Mouse (Mus musculus) kidney, postnatal 4 days (tissue): Measurements from ENCODE around the gene Lrrc52.

Experiments
- DNase-seq, 2 experiments: peaks; one replicate each; pipeline ENCODE4 v3.0.0; 2021; ENCODE audit warnings: mixed read lengths in 2 of 2

The Lrrc52 gene

DNA sequence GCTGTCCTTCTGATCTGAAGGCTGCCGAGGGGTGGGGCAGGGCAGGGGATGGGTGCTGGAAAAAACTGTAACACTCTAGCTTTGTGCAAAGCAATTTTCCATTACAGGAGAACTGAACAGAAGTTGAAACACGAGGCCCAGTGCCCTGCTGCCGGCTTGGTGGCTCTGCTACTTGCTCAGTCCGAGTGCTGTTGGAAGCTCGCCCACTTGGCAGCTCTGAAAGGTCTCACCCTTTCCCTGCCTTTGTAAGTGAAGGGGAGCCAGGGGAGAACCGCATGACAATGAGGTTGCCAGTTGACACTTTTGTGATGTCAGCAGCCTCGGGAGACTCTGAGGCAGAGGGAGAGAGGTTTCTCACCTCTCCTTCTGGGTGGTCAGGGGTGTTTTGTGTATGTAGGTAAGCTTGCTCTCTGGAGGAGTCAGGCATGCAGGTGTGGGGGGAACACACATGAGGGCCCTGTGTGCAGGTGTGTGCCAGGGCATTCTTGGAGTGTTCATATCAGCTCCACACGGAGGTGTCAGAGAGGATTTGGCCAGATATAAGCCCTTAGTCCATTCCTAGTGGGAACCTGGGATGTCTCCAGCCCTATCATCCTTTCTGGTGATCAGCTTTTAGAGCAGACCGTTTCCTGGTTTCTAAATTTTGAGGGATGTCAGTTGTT is at the start of gene Lrrc52:
Gene Lrrc52 (minus strand): TSS at position 16 of the 662 bp plus-strand sequence.
- peak; percentile 34 to 49 for DNase-seq

DNA sequence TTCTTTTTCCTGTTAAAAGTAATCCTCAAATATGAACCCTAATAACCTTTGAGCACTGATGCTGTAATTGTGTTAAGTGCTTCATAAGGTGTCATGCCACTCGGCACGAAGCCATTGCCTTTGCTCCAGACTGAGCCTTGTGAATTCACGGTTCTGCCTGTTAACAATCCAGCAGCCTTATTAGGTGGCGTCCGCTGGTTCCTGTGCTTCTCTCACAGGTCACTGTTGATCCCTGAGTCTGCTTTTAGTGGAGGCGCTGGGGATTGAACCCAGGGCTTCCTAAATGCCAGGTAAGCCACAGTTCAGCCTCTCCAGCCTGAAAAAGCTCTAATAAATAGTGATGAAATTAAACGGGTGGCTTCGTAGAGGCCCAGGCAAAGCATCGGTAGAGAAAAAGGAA is 45.0 kb upstream of the Lrrc52 start:
- no peak for DNase-seq

DNA sequence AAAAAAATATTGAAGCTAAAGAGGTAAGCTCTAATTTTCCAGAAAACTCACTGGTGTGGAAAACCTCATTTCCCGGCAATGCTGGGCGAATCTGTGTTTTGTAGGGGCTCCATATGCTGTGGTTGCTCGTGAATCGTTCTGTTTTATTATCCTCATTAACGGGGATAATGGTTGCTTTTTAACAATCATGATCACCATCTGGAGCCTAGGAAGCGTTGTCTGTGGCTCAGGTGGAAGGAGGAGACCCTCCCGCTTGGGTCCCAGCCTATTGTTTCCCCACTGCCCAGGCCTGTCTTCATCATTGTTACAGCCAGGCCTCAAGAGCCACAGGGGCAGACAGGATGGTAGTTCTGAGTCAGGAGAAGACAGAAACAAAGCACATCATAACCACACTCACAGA is 39.5 kb upstream of the Lrrc52 start:
- DNase-seq: no peak

DNA sequence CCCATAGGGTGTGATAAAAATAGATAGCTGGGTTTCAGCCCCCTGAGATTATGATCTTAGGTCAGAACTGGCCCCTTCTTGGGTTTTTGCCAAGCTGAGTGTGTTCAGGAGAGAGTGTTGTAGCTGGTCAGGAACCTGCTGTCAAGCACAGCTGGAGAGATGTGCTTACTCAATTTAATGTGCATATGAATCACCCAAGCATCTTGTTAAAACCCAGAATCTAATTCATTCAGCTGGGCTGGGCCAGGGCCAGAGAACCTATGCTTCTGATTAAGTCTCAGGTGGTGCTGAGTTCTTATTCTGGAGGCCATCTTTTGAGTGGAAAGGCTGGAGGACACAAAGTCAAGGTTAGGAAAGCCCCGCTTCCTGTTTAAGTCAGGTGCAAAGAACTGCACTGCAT is 38.8 kb upstream of the Lrrc52 start:
- no peak for DNase-seq

DNA sequence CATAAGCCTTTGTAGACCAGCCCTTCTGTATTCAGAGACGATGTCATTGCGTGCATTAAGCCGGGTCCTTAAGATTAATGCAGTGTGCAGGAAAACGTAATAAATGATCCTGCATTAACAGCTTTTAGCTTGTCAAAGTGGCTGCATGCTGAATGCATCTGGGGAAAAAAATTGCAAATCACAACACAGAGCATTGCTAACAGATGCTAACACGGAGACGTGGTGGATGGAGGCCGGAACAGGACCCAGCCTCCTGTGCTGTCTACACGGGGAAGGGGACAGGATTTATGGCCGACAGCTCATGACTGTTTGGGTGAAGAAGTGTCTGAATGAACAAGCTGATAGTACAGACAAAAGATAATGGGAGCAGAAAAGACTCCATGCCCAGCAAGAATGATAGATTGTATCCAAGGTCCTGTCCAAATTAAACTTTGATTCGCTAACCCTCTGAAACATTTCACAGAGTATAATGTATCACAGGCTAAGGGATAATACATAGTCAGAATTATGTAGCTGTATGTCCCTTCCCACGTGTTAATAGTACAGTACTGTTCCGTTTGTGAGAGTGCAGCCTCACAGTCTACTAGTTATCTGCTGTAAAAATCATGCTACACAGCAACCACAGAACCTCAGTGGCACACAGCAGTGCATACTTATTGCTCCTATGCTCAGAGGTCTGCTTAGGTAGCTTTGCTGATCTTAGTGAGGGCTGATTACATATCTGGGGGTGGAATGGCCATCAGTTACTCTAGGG is 32.7 kb upstream of the Lrrc52 start:
- DNase-seq: no peak

- DNase-seq: no peak
Observed at GRCm38 (mm10) chr1:167497991-167498390, 31.4 kb upstream of the Lrrc52 start.

- DNase-seq: no peak
Observed at GRCm38 (mm10) chr1:167497560-167497959, 31.0 kb upstream of the Lrrc52 start.

GRCm38 (mm10) chr1:167491501-167491900 is 24.9 kb upstream of the Lrrc52 start:
- no peak for DNase-seq

DNA sequence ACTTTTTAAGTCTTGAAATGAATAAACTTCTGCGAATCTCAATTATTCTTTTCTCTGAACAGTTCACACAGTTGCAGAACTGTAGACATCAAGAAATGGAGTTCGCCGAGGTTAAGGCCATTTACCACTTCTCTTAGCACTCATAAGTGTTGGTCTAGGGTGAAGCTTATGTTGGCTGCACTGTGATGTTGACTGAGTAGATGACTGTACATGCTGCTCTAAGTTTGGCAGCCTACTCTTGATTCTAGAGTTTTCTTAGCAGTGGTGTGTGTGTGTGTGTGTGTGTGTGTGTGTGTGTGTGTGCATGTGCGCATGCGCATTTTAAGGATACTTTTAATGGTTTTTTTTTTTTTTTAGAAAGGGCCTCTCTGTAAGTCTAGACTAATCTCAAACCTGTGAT is 21.4 kb upstream of the Lrrc52 start:
- no peak for DNase-seq

DNA sequence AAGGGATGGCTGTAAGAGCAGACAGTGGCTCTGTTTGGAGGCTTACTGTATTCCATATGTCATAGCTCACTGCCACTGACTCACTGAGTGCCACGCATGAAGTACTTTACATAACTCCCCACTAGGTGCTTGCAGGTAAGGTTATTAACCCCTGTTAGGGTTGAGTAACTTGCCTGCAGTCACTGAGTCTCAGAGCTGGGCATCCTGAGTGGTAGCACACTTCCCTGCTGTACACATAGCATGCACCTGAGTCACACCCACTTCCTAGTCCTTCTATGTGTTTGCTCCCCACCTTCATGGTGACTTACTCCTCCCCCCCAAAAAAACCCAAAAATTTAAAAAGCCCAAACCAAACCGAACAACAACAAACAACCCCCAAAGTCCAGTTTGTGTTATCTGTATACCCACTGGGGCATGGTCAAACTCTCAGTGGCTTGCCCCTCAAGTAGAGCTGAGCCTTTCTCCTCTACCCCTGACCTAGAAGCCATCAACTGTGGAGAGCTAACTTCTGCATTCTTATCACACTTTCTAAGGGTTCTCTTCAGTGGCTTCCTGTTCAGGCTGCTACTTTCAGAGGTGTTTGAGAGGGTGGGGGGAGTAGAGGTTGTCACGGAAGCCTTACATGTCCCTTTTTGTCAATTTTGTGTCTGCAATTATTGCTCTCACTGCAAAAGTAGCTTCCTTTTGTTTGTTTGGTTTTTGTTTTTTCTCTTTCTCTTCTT is 20.5 kb upstream of the Lrrc52 start:
- DNase-seq: no peak

DNA sequence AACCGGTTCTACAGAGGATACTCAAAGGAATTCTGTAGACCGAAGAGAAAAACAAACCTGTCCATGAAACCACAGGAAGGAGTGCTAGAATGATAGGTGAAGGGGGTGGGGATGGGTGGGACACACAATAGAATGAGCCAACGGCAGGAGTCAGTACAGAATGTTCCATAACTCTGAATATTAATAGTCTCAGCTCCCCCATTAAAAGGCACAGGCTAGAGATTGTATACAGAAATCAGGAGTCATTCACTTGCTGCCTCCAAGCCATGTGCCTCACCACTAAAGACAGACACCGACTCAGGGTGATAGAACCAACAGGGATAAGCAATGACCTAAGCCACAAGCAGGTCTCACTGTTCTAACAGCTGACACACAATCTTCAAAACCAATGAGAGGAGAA is 16.3 kb upstream of the Lrrc52 start:
- DNase-seq: no peak

DNA sequence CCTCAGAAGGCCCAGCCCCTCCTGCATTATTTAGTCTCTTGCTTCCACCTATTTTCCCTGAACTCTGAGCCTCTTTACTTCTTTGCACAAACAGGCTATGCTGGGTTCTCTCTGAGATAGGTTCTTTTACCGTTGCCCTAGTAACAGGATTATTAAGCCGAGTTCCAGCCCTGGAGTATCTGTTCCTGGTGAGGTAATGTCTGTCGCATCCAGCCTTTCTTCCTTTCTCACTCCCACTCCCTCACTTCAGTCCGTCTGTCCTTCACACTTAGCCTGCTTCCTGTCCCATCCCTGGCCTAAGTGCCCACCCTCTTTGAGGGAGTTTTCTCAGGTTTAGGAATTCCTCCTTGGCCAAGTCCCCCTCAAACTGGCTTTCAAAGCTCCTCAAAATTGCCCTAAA is 7.0 kb upstream of the Lrrc52 start:
- DNase-seq: no peak

GRCm38 (mm10) chr1:167467916-167468315 is 1.3 kb upstream of the Lrrc52 start:
- DNase-seq: no peak

GRCm38 (mm10) chr1:167457311-167457710 is 9.3 kb downstream of the Lrrc52 start:
- DNase-seq: no peak

DNA sequence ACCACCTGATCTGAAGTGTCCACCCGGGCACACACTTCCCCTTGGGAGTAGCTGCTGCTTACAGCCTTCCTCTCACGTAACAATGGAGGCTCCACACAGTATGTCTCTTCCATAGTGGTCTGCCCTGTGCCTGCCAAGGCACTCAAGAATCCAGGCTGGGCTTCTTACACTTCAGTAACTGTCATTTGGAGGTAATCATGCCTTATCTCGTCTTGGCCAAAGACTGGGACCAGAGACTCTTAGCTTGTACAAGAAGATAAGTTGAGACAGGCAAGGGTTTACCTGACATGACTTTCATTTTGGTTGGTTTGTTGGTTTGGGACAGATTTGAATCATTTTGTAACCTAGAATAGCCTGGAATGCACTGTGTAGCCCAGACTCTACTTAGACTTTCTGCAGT is 13.5 kb downstream of the Lrrc52 start:
- DNase-seq: no peak

GRCm38 (mm10) chr1:167452456-167452855 is 14.1 kb downstream of the Lrrc52 start:
- DNase-seq: no peak

- DNase-seq: no peak
Observed at GRCm38 (mm10) chr1:167448598-167448997, 18.0 kb downstream of the Lrrc52 start.

DNA sequence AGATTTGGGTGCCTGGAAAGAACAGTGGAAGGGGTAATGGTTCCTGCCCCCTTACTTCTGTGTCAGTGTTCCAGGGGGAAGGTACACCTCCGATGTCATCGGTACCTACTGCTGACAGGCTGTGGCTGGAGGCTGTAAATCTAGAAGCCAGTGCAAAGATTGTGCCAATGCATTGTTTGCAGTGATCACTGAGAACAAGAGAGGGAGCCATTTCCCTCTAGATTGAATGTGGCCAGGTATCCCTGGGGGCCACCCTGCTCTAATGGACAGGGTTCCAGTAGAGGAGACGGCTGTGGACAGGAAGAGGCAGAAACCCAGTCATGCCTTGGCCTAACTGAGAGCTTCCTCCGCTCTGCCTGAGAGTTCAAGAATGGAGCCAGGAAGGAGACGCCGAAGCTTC is 18.5 kb downstream of the Lrrc52 start:
- no peak for DNase-seq

GRCm38 (mm10) chr1:167446516-167446915 is 20.1 kb downstream of the Lrrc52 start:
- no peak for DNase-seq

GRCm38 (mm10) chr1:167445167-167445566 is 21.4 kb downstream of the Lrrc52 start:
- DNase-seq: no peak

- no peak for DNase-seq
Observed at GRCm38 (mm10) chr1:167438231-167438885, 28.2 kb downstream of the Lrrc52 start.

GRCm38 (mm10) chr1:167437091-167437490 is 29.5 kb downstream of the Lrrc52 start:
- no peak for DNase-seq
